ENCODE assay signal across 11 mouse cellular contexts in the genomic region with DNA sequence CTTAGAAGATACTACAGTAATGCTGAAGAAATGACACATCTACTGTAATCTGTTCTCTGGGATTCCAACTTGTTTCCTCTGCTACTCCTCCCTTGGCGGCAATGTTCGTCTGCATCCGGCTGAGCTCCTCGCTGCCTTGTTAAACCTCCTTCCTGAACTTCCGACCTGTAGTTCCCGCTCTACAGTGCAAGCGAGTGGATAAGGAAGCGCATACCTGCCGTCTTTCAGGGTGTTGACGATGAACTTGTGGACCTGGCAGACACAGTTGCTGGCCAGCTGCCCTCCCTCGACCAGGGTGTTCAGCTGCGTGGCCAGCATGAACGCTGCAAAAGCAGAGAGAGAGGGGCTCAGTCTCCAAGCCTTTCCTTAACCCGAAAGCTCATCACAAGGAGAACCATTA. TPM values are rescaled to one million over a fixed set of nuclear protein-coding genes. Genes with fewer than 3 reads are reported as not detected.
DNase-seq lines count a peak whose midpoint lies in the region; TF ChIP-seq lines count a peak whose summit lies in the region.
"Had no signal": no experiment of that assay in that cellular context is flagged by ENCODE, and none has a peak within 500 bp of the region (broad histone marks: within the 10 kb centered on the region; RNA-seq: fewer than 3 reads in every experiment).

No protein-coding gene starts in this region.

- no peak for TF ChIP-seq POLR2A in lung, adult 2 months (IDR thresholded peaks at IDR 0.05; ENCODE audit: borderline replicate concordance, extremely low read depth, low read depth, low read length)

- 76% methylated on average over 14 of the region's 14 CpGs for WGBS in lung, adult 2 months

- H3K4me1 ChIP-seq in lung, adult 2 months (ENCODE audit: control insufficient read depth, insufficient read depth, low read length) = peaks cover 6% of the 10 kb centered on the region

- intact Hi-C loops in heart, postnatal 14 days (cut with DNase I) = no loop called here
- intact Hi-C loops in heart, postnatal 36 days (cut with DNase I) = no loop called here

- TF ChIP-seq CTCF in lung, adult 2 months (IDR thresholded peaks at IDR 0.05; ENCODE audit: insufficient read depth, low read length) = no peak

- no peak overlapping the region for H3K4me3 ChIP-seq in lung, adult 2 months (replicated peaks; ENCODE audit: extremely low read depth, low read depth, low read length)

- peak; percentile 12 to 26 for DNase-seq in heart, postnatal 14 days
- DNase-seq in heart, postnatal 36 days = no peak
- DNase-seq in lung, adult 18-20 months = peak; percentile 21 to 23
- no peak for DNase-seq in lung, adult 2 months
- peak; percentile 62 for DNase-seq in R1 (ENCODE audit: low read depth, low spot score)
- peak; percentile 43 to 55 for DNase-seq in kidney, adult 8-10 months
- DNase-seq in testis, postnatal 10 days (ENCODE audit: low spot score) = no peak
- no peak for DNase-seq in cerebellum, adult 11-12 months
- DNase-seq: cerebellum, postnatal 25 days; retina, postnatal 1 day; spleen, adult 18-20 months had no signal

RNA-seq across cellular contexts. Expression of gene Rpa1, which starts 8.0 kb away (rescaled TPM):
- total RNA-seq in heart, postnatal 14 days (2021) = 10 to 100 TPM; 66.9 to 70.5 TPM
- 10 to 100 TPM; 55.1 to 63.8 TPM for total RNA-seq in heart, postnatal 36 days (2021)
- polyA plus RNA-seq in lung, adult 2 months (2012; rRNA removed) = 15.9 and 17.1 TPM in 2 replicates

RNA-seq across cellular contexts. Expression of gene Smyd4, which starts 8.2 kb away (rescaled TPM):
- total RNA-seq in heart, postnatal 14 days (2021) = 1 to 10 TPM; 4.2 to 4.6 TPM
- total RNA-seq in heart, postnatal 36 days (2021) = 1 to 10 TPM; 4.4 to 7.5 TPM
- polyA plus RNA-seq in lung, adult 2 months (2012; rRNA removed) = 3.6 and 5.2 TPM in 2 replicates

Comparison
In these comparisons a context has a peak if more than half of its experiments do, and no peak if none do; other contexts are left out.
1. DNase-seq: peak in heart, postnatal 14 days (2 of 2), lung, adult 18-20 months (2 of 2), R1 (single experiment) and kidney, adult 8-10 months (2 of 2); none in heart, postnatal 36 days (0 of 2), lung, adult 2 months (single experiment), testis, postnatal 10 days (single experiment) and cerebellum, adult 11-12 months (single experiment).